Mouse (Mus musculus): Measurements from ENCODE around the gene Nlgn2. TPM values are rescaled to one million over a fixed set of nuclear protein-coding genes. Genes with fewer than 3 reads are reported as not detected.
A peak's percentile ranks its signal among the peaks of the same experiment; 100 is the strongest.

Nlgn2 gene
- 100 to 1,000 TPM; 217 to 228 (median 217) TPM for total RNA-seq (2022)

GRCm38 (mm10) chr11:69837604-69837951 lies at the start of gene Nlgn2:
Nlgn2 (minus strand) TSS chr11:69837784.
- DNase-seq (ENCODE audit: low spot score in 2 of 2), result peak in 1 of 2 experiments; percentile 37

GRCm38 (mm10) chr11:69886907-69887635 lies 49.5 kb upstream of the Nlgn2 start:
- DNase-seq (ENCODE audit: low spot score in 2 of 2), result no peak

GRCm38 (mm10) chr11:69884663-69885062 lies 47.1 kb upstream of the Nlgn2 start:
- DNase-seq (ENCODE audit: low spot score in 2 of 2), result no peak

- no peak for DNase-seq (ENCODE audit: low spot score in 2 of 2)
Observed at GRCm38 (mm10) chr11:69884240-69884639, 46.7 kb upstream of the Nlgn2 start.

GRCm38 (mm10) chr11:69883527-69884151 lies 46.1 kb upstream of the Nlgn2 start:
- DNase-seq (ENCODE audit: low spot score in 2 of 2), result no peak

GRCm38 (mm10) chr11:69883066-69883465 lies 45.5 kb upstream of the Nlgn2 start:
- DNase-seq (ENCODE audit: low spot score in 2 of 2), result no peak

- no peak for DNase-seq (ENCODE audit: low spot score in 2 of 2)
Observed at GRCm38 (mm10) chr11:69881787-69882670, 44.4 kb upstream of the Nlgn2 start.

GRCm38 (mm10) chr11:69880853-69881603 lies 43.4 kb upstream of the Nlgn2 start, which contains the start of gene Kctd11:
Kctd11 (minus strand) TSS chr11:69881406.
- peak; percentile 49 to 65 for DNase-seq (ENCODE audit: low spot score in 2 of 2)

- no peak for DNase-seq (ENCODE audit: low spot score in 2 of 2)
Observed at GRCm38 (mm10) chr11:69880506-69880852, 42.9 kb upstream of the Nlgn2 start.

GRCm38 (mm10) chr11:69879711-69880110 lies 42.1 kb upstream of the Nlgn2 start:
- no peak for DNase-seq (ENCODE audit: low spot score in 2 of 2)

GRCm38 (mm10) chr11:69878952-69879351 lies 41.4 kb upstream of the Nlgn2 start:
- no peak for DNase-seq (ENCODE audit: low spot score in 2 of 2)

- no peak for DNase-seq (ENCODE audit: low spot score in 2 of 2)
Observed at GRCm38 (mm10) chr11:69878399-69878798, 40.8 kb upstream of the Nlgn2 start.

- DNase-seq (ENCODE audit: low spot score in 2 of 2), result no peak
Observed at GRCm38 (mm10) chr11:69877878-69878277, 40.3 kb upstream of the Nlgn2 start, which contains the start of gene Tmem95. Tmem95 (minus strand) TSS chr11:69878018.

- DNase-seq (ENCODE audit: low spot score in 2 of 2), result peak; percentile 43 to 53
Observed at GRCm38 (mm10) chr11:69876867-69877266, 39.3 kb upstream of the Nlgn2 start.

GRCm38 (mm10) chr11:69876186-69876585 lies 38.6 kb upstream of the Nlgn2 start:
- DNase-seq (ENCODE audit: low spot score in 2 of 2), result no peak

- no peak for DNase-seq (ENCODE audit: low spot score in 2 of 2)
Observed at GRCm38 (mm10) chr11:69872451-69872850, 34.9 kb upstream of the Nlgn2 start.

- no peak for DNase-seq (ENCODE audit: low spot score in 2 of 2)
Observed at GRCm38 (mm10) chr11:69871822-69872221, 34.2 kb upstream of the Nlgn2 start.

GRCm38 (mm10) chr11:69870289-69871069 lies 32.9 kb upstream of the Nlgn2 start:
- DNase-seq (ENCODE audit: low spot score in 2 of 2), result no peak

- no peak for DNase-seq (ENCODE audit: low spot score in 2 of 2)
Observed at GRCm38 (mm10) chr11:69867335-69867734, 29.8 kb upstream of the Nlgn2 start.

- no peak for DNase-seq (ENCODE audit: low spot score in 2 of 2)
Observed at GRCm38 (mm10) chr11:69865561-69865960, 28.0 kb upstream of the Nlgn2 start.

All from left cerebral cortex, adult 8-10 months (tissue).